11 mouse cellular contexts compared by ENCODE assay signal in genomic region chr11:34782516-34783430, GRCm38 (mm10). TPM values are rescaled to one million over a fixed set of nuclear protein-coding genes. Genes with fewer than 3 reads are reported as not detected.
A peak's percentile ranks its signal among the peaks of the same experiment; 100 is the strongest.
DNase-seq lines count a peak whose midpoint lies in the region; ATAC-seq and TF ChIP-seq lines count a peak whose summit lies in the region.
"Had no signal": no experiment of that assay in that cellular context is flagged by ENCODE, and none has a peak within 500 bp of the region (broad histone marks: within the 10 kb centered on the region; RNA-seq: fewer than 3 reads in every experiment).

No protein-coding gene starts in this region.

- H3K4me3 ChIP-seq in liver, postnatal 0 days (ENCODE audit: low read depth, low read length), result peak overlapping the region; percentile 48
- peak overlapping the region; percentile 79 for H3K4me3 ChIP-seq in spleen, adult 2 months (ENCODE audit: extremely low read depth, insufficient read depth, insufficient read length)
- no peak overlapping the region for H3K4me3 ChIP-seq in forebrain, embryonic 12.5 days (replicated peaks)

- no peak for TF ChIP-seq EP300 in liver, postnatal 0 days (IDR thresholded peaks at IDR 0.05; ENCODE audit: low read depth)

- H3K4me2 ChIP-seq in liver, postnatal 0 days (ENCODE audit: low read depth, low read length), result peak overlapping the region; percentile 73
- no peak overlapping the region for H3K4me2 ChIP-seq in forebrain, embryonic 12.5 days
- H3K4me2 ChIP-seq: lung, embryonic 14.5 days had no signal

- peaks cover 6% of the 10 kb centered on the region for H3K4me1 ChIP-seq in liver, postnatal 0 days (ENCODE audit: insufficient read depth)
- peaks cover 35% of the 10 kb centered on the region for H3K4me1 ChIP-seq in spleen, adult 2 months (ENCODE audit: control insufficient read depth, insufficient read depth, insufficient read length)
- no peaks in the 10 kb centered on the region for H3K4me1 ChIP-seq in forebrain, embryonic 12.5 days

- no peak for TF ChIP-seq CTCF in liver, postnatal 0 days (IDR thresholded peaks at IDR 0.05; ENCODE audit: low read depth)
- TF ChIP-seq CTCF in spleen, adult 2 months (IDR thresholded peaks at IDR 0.05; ENCODE audit: extremely low read depth, insufficient read depth, insufficient read length, insufficient replicate concordance), result no peak

- peak overlapping the region; percentile 87 for H3K27ac ChIP-seq in liver, postnatal 0 days (ENCODE audit: low read depth)
- peak overlapping the region; percentile 96 for H3K27ac ChIP-seq in spleen, adult 2 months (ENCODE audit: insufficient read depth, low read length)
- H3K27ac ChIP-seq in forebrain, embryonic 12.5 days, result no peak overlapping the region

- 30% methylated on average over 8 of the region's 8 CpGs for WGBS in liver, postnatal 0 days (ENCODE audit: insufficient replicate concordance)
- WGBS in spleen, adult 2 months, result 10% methylated on average over 8 of the region's 8 CpGs
- WGBS in forebrain, embryonic 12.5 days, result 79% methylated on average over 8 of the region's 8 CpGs

- ATAC-seq in liver, postnatal 0 days, result peak; percentile 53
- no peak for ATAC-seq in forebrain, embryonic 12.5 days (ENCODE audit: low FRiP score)
- ATAC-seq: hindbrain, embryonic 16.5 days had no signal

- DNase-seq in gastrocnemius, postnatal 25 days, result peak; percentile 14
- DNase-seq in gastrocnemius, postnatal 10 days, result no peak
- peak; percentile 96 for DNase-seq in T-cell, adult 2 months (ENCODE audit: low spot score)
- DNase-seq in liver, postnatal 0 days, result peak; percentile 60
- DNase-seq in spleen, adult 2 months (ENCODE audit: low read depth in 1 of 2, low spot score in 2 of 2), result peak; percentile 87 to 93
- no peak for DNase-seq in urinary bladder, adult 2 months (ENCODE audit: low spot score)
- DNase-seq in c-Kit-positive CD71-positive TER-119-positive erythroid progenitor cells, embryonic 14.5 days (ENCODE audit: low spot score), result no peak
- DNase-seq: cerebellum, postnatal 10 days; lung, embryonic 14.5 days had no signal

- H3K27me3 ChIP-seq in liver, postnatal 0 days (ENCODE audit: insufficient read depth, low read length), result no peaks in the 10 kb centered on the region
- H3K27me3 ChIP-seq in spleen, adult 2 months (ENCODE audit: control insufficient read depth, insufficient read depth, low read length), result no peaks in the 10 kb centered on the region
- H3K27me3 ChIP-seq in forebrain, embryonic 12.5 days, result no peaks in the 10 kb centered on the region

- no peaks in the 10 kb centered on the region for H3K9me3 ChIP-seq in liver, postnatal 0 days (ENCODE audit: low read length)
- H3K9me3 ChIP-seq in forebrain, embryonic 12.5 days, result no peaks in the 10 kb centered on the region

- TF ChIP-seq POLR2A in spleen, adult 2 months (IDR thresholded peaks at IDR 0.05; ENCODE audit: low read depth, low read length), result peak; percentile 31; the same call in 1 of the 2 replicates

- H3K36me3 ChIP-seq in liver, postnatal 0 days (replicated peaks; ENCODE audit: insufficient read depth, low read length), result no peaks in the 10 kb centered on the region
- no peaks in the 10 kb centered on the region; the same call in 1 of the 2 replicates for H3K36me3 ChIP-seq in spleen, adult 2 months (ENCODE audit: control insufficient read depth, insufficient read depth, low read length)
- H3K36me3 ChIP-seq in forebrain, embryonic 12.5 days (replicated peaks), result no peaks in the 10 kb centered on the region

- H3K9ac ChIP-seq in liver, postnatal 0 days (replicated peaks), result peak overlapping the region; percentile 52
- H3K9ac ChIP-seq in forebrain, embryonic 12.5 days, result no peak overlapping the region
- H3K9ac ChIP-seq: lung, embryonic 14.5 days had no signal

RNA-seq across cellular contexts. Expression of gene Dock2, which starts 0.9 kb away (rescaled TPM):
- total RNA-seq in gastrocnemius, postnatal 25 days (2021), result 1 to 10 TPM in 1 of 2 experiments, under 1 TPM in 1; 0.69 to 1.1 TPM
- total RNA-seq in gastrocnemius, postnatal 10 days (2021), result 1 to 10 TPM; 1.5 to 2.5 TPM
- polyA plus RNA-seq in liver, postnatal 0 days (2015; fragmentation: Nextera tagmentation; extraction: Ambion mirVana), result 2.9 and 3.9 TPM in 2 replicates
- polyA plus RNA-seq in spleen, adult 2 months (2012; rRNA removed), result 35.9 and 38.5 TPM in 2 replicates
- 0.46 and 0.66 TPM in 2 replicates for polyA plus RNA-seq in forebrain, embryonic 12.5 days (2016; fragmentation: Nextera tagmentation; extraction: Ambion mirVana)
- polyA plus RNA-seq in urinary bladder, adult 2 months (2012; rRNA removed), result 2.4 and 3.7 TPM in 2 replicates

RNA-seq across cellular contexts. Expression of gene Spdl1, which starts 50.7 kb away (rescaled TPM):
- total RNA-seq in gastrocnemius, postnatal 25 days (2021), result under 1 TPM; 0.18 to 0.54 TPM
- total RNA-seq in gastrocnemius, postnatal 10 days (2021), result 1 to 10 TPM; 2.6 to 3.5 TPM
- polyA plus RNA-seq in liver, postnatal 0 days (2015; fragmentation: Nextera tagmentation; extraction: Ambion mirVana), result 4.4 and 4.6 TPM in 2 replicates
- polyA plus RNA-seq in spleen, adult 2 months (2012; rRNA removed), result 0.96 and 1.1 TPM in 2 replicates
- polyA plus RNA-seq in forebrain, embryonic 12.5 days (2016; fragmentation: Nextera tagmentation; extraction: Ambion mirVana), result 23.4 and 26.1 TPM in 2 replicates
- 1.2 and 1.3 TPM in 2 replicates for polyA plus RNA-seq in urinary bladder, adult 2 months (2012; rRNA removed)

Comparison
In these comparisons a context has a peak if more than half of its experiments do, and no peak if none do; other contexts are left out.
1. DNase-seq: peak in gastrocnemius, postnatal 25 days (single experiment), T-cell, adult 2 months (single experiment), liver, postnatal 0 days (single experiment) and spleen, adult 2 months (2 of 2); none in gastrocnemius, postnatal 10 days (single experiment), urinary bladder, adult 2 months (single experiment) and c-Kit-positive CD71-positive TER-119-positive erythroid progenitor cells, embryonic 14.5 days (single experiment).